Mouse (Mus musculus) bone marrow, adult 2 months (tissue): ENCODE data around the gene Zfp524. TPM values are rescaled to one million over a fixed set of nuclear protein-coding genes. Genes with fewer than 3 reads are reported as not detected.

Experiments used
- H3K27ac ChIP-seq: fragments of 200-500 bp; 2 replicates; pipeline ENCODE4 v1.5.1; 2012; ENCODE audit warnings: low read depth, mild to moderate bottlenecking, control low read depth, inconsistent platforms, low read length; ENCODE audit not compliant: control insufficient read depth, poor library complexity, insufficient read depth
- H3K4me1 ChIP-seq: fragments of 200-500 bp; 2 replicates; pipeline ENCODE4 v1.6.1; 2011; ENCODE audit warnings: low read length; ENCODE audit not compliant: control insufficient read depth, insufficient read depth
- H3K4me3 ChIP-seq: fragments of 200-500 bp; replicated peaks from 2 replicates; pipeline ENCODE3; 2011; ENCODE audit warnings: mild to moderate bottlenecking, low read depth, low read length, control low read depth; ENCODE audit not compliant: control insufficient read depth
- CTCF ChIP-seq: fragments of 200-500 bp; IDR thresholded peaks from 2 replicates; pipeline ENCODE4 v1.5.1; 2011; ENCODE audit warnings: low read length, control low read depth; ENCODE audit not compliant: control insufficient read depth, insufficient read depth
- POLR2A ChIP-seq: fragments of 200-500 bp; IDR thresholded peaks from 2 replicates; pipeline ENCODE4 v1.6.1; 2011; ENCODE audit warnings: low read depth, mild to moderate bottlenecking, control low read depth, low read length, borderline replicate concordance; ENCODE audit not compliant: control insufficient read depth
- WGBS: fragments of 180-500 bp; shearing (Covaris S2); methylation state at CpG from one replicate; pipeline ENCODE4 v1.1.7; 2018; 5-methylcytosine and 5-hydroxymethylcytosine counted together
- polyA plus RNA-seq: library from polyadenylated mRNA; stranded (reverse); fragments of >200 nt; gene quantifications from 2 replicates; pipeline ENCODE4 v1.2.4, GENCODE M21; 2011; ENCODE audit warnings: low replicate concordance; ENCODE audit not compliant: missing spikeins, insufficient read depth, insufficient read length

The Zfp524 gene
- polyA plus RNA-seq, 1 experiment, result 12.6 TPM

DNA sequence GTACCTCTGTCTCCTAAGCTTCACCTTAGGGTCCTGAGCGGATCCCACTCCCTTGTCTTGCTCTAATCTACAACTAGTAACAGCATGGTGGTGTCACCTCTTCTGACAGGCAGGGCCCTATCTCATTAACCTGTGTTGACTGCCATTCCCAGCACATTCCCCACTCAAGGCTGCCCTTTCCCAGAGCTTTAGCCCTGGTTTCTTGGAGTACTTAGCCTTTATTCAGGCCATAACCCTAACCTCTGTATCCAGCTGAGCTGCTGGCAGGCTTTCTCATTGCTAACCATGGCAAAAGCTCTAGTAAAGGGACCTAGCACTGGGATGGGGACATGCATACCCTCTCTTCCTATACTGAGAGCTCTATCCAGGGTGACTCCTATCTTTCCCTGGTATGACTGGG is 44.4 kb downstream of the Zfp524 start:
- 86% methylated on average over 1 of the region's 1 CpGs for WGBS
- H3K27ac ChIP-seq, result no peak overlapping the region
- TF ChIP-seq CTCF (no peak), POLR2A (no peak)
- H3K4me3 ChIP-seq, result no peak overlapping the region
- no peaks in the 10 kb centered on the region for H3K4me1 ChIP-seq

DNA sequence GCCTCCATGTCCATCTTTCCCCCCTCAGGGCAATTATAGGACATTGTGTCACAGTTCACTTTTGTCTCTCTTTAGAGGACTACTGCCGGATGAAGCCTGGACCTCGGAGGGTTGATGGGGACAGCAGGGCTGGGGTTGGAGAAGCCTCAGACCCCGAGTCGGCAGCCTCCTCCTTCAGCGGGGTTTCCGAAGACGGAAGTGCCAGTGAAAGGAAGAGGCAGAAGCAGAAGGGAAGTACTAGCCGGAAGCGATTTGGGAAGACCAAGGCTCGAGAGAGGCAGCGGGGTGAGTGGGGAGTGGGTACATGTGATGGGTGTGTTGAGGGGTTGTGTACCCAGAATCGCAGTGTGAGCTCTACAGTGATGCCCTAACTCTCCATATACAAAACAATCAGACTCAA is 45.2 kb downstream of the Zfp524 start:
- H3K4me1 ChIP-seq, result no peaks in the 10 kb centered on the region; the same call in 1 of the 2 replicates
- WGBS, result 82% methylated on average over 12 of the region's 12 CpGs
- TF ChIP-seq CTCF, result no peak
- no peak for TF ChIP-seq POLR2A
- H3K27ac ChIP-seq, result no peak overlapping the region
- H3K4me3 ChIP-seq, result no peak overlapping the region

GRCm38 (mm10) chr7:5060239-5060731 is 46.1 kb downstream of the Zfp524 start:
- Histone ChIP-seq H3K4me3 (peak overlapping the region; percentile 54), H3K27ac (0 out of 2 replicates have a peak overlapping the region, but pooled peaks have one; percentile 8), H3K4me1 (no peaks in the 10 kb centered on the region; the same call in 1 of the 2 replicates)
- 2% methylated on average over 27 of the region's 27 CpGs for WGBS
- no peak for TF ChIP-seq POLR2A
- peak; percentile 91 for TF ChIP-seq CTCF

GRCm38 (mm10) chr7:5060944-5061773 is 46.9 kb downstream of the Zfp524 start:
- WGBS, result under 1% methylated on average over 60 of the region's 60 CpGs
- Histone ChIP-seq H3K4me3 (peak overlapping the region; percentile 91), H3K4me1 (no peaks in the 10 kb centered on the region; the same call in 1 of the 2 replicates), H3K27ac (peak overlapping the region; percentile 98)
- TF ChIP-seq POLR2A (peak; percentile 47; the same call in 1 of the 2 replicates), CTCF (peak; percentile 78)

DNA sequence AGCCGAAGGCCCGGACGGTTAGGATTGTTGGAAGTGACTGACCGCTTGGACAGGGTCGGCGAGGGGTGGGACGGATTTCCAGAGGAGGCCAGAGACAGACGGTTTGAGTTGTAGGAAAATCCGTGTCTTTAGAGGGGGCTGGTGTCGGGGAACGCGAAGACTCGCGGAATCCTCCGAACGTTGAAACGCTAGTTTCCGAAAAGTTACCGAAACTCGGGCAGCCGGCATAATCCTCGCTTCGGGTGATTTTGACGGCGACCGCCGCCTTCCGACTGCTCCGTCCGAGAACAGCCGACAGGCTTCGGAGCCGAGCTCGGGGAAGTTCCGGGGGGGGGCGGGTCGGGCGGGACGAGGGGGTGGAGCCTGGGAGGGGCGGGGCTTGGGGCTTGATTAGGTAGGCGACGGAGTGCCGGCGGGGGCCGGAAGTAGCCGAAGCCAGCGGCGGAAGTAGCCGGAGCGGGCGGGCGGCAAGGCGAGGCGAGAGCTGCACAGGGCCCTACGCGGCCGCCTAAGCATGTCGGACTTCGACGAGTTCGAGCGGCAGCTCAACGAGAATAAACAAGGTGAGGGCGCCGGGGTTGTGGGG is 47.7 kb downstream of the Zfp524 start, which contains the start of gene U2af2:
U2af2 (plus strand) TSS at position 370 of the 586 bp plus-strand sequence.
- Histone ChIP-seq H3K27ac (peak within 1 kb of the TSS; percentile 98), H3K4me3 (peak within 1 kb of the TSS; percentile 91), H3K4me1 (no peaks in the 10 kb centered on the region; the same call in 1 of the 2 replicates)
- TF ChIP-seq POLR2A (peak; percentile 72; the same call in 1 of the 2 replicates), CTCF (no peak)
- under 1% methylated on average over 63 of the region's 65 CpGs for WGBS

GRCm38 (mm10) chr7:5062360-5063001 is 48.3 kb downstream of the Zfp524 start:
- Histone ChIP-seq H3K27ac (peak overlapping the region; percentile 91), H3K4me1 (no peaks in the 10 kb centered on the region; the same call in 1 of the 2 replicates), H3K4me3 (peak overlapping the region; percentile 79)
- 1% methylated on average over 51 of the region's 51 CpGs for WGBS
- TF ChIP-seq POLR2A (no peak), CTCF (no peak)

DNA sequence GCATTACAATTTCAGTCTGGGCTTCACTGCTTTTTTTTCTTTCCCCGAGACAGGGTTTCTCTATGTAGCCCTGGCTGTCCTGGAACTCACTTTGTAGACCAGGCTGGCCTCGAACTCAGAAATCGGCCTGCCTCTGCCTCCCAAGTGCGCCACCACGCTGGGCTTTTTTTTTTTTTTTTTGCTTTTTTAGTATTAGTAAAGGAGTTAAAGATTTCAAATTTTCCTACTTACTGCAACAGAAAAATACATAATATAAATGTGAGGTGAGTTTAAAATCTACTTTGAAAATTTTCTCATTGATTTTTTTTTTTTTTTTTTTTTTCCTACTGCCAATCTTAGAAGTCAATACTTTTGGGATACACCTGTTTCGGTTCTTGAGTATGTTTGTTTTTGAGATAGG is 50.7 kb downstream of the Zfp524 start:
- Histone ChIP-seq H3K4me3 (no peak overlapping the region), H3K27ac (no peak overlapping the region), H3K4me1 (no peaks in the 10 kb centered on the region; the same call in 1 of the 2 replicates)
- no peak for TF ChIP-seq CTCF
- TF ChIP-seq POLR2A, result no peak
- WGBS, result 88% methylated on average over 6 of the region's 6 CpGs

Other genes with a start within 250 kb of the Zfp524 start
- not detected in 2 replicates for gene Fam71e2, start 243.1 kb upstream of the Zfp524 start, polyA plus RNA-seq
- gene Il11, start 231.6 kb upstream of the Zfp524 start, polyA plus RNA-seq, result not detected in 2 replicates
- not detected in 2 replicates for gene Tmem190, start 231.5 kb upstream of the Zfp524 start, polyA plus RNA-seq
- 3.9 and 12.0 TPM in 2 replicates for gene Tmem238, start 224.8 kb upstream of the Zfp524 start, polyA plus RNA-seq
- gene Rpl28, start 221.5 kb upstream of the Zfp524 start, polyA plus RNA-seq, result 441 and 887 TPM in 2 replicates
- gene Ube2s, start 201.8 kb upstream of the Zfp524 start, polyA plus RNA-seq, result 367 and 488 TPM in 2 replicates
- gene Shisa7, start 169.7 kb upstream of the Zfp524 start, polyA plus RNA-seq, result 0.25 and 0.67 TPM in 2 replicates
- 3.9 and 12.4 TPM in 2 replicates for gene Isoc2b, start 144.2 kb upstream of the Zfp524 start, polyA plus RNA-seq
- gene Isoc2a, start 137.3 kb upstream of the Zfp524 start, polyA plus RNA-seq, result 10.7 and 21.3 TPM in 2 replicates
- not detected in 2 replicates for gene Gm36210, start 107.9 kb upstream of the Zfp524 start, polyA plus RNA-seq
- gene Zfp628, start 99.2 kb upstream of the Zfp524 start, polyA plus RNA-seq, result 7.6 and 10.6 TPM in 2 replicates
- gene Nat14, start 92.4 kb upstream of the Zfp524 start, polyA plus RNA-seq, result 1.4 and 2.8 TPM in 2 replicates
- gene Ssc5d, start 88.6 kb upstream of the Zfp524 start, polyA plus RNA-seq, result 0.70 and 1.5 TPM in 2 replicates
- not detected in 2 replicates for gene Sbk2, start 50.0 kb upstream of the Zfp524 start, polyA plus RNA-seq
- not detected in 2 replicates for gene Sbk3, start 43.2 kb upstream of the Zfp524 start, polyA plus RNA-seq
- gene Zfp579, start 18.3 kb upstream of the Zfp524 start, polyA plus RNA-seq, result 13.5 and 44.8 TPM in 2 replicates
- 10.9 and 18.9 TPM in 2 replicates for gene Fiz1, start 282 bp downstream of the Zfp524 start, polyA plus RNA-seq
- gene Gm44973, start 1.1 kb downstream of the Zfp524 start, polyA plus RNA-seq, result not detected in 2 replicates
- 23.9 and 30.4 TPM in 2 replicates for gene Zfp865, start 6.0 kb downstream of the Zfp524 start, polyA plus RNA-seq
- not detected in 2 replicates for gene Ccdc106, start 6.1 kb downstream of the Zfp524 start, polyA plus RNA-seq
- gene 4632433K11Rik, start 19.7 kb downstream of the Zfp524 start, polyA plus RNA-seq, result 1.5 TPM in 1 of 2 replicates, not detected in the other
- 0.90 and 2.3 TPM in 2 replicates for gene Zfp784, start 24.0 kb downstream of the Zfp524 start, polyA plus RNA-seq
- gene Zfp580, start 37.1 kb downstream of the Zfp524 start, polyA plus RNA-seq, result 2.7 and 4.6 TPM in 2 replicates
- gene U2af2, start 47.7 kb downstream of the Zfp524 start, polyA plus RNA-seq, result 177 and 222 TPM in 2 replicates
- gene Epn1, start 65.8 kb downstream of the Zfp524 start, polyA plus RNA-seq, result 109 and 135 TPM in 2 replicates
- not detected in 2 replicates for gene Rfpl4, start 102.5 kb downstream of the Zfp524 start, polyA plus RNA-seq
- gene Rasl2-9, start 111.5 kb downstream of the Zfp524 start, polyA plus RNA-seq, result not detected in 2 replicates
- not detected in 2 replicates for gene Vmn1r55, start 135.3 kb downstream of the Zfp524 start, polyA plus RNA-seq
- not detected in 2 replicates for gene Vmn1r56, start 182.3 kb downstream of the Zfp524 start, polyA plus RNA-seq
- not detected in 2 replicates for gene Vmn1r57, start 204.1 kb downstream of the Zfp524 start, polyA plus RNA-seq